Mouse (Mus musculus): ENCODE measurements at regions not wholly inside any gene's neighbourhood (a gene's known extent, or its start where the extent isn't known, plus 50 kb on each side); places are given as distances from the start of the nearest gene placed in this dataset.
A peak's percentile ranks its signal among the peaks of the same experiment; 100 is the strongest.
"Not testable (repeated sequence)": the region's sequence is repeated elsewhere in the genome, so short reads cannot be mapped to it uniquely, and the experiment has no call there.

GRCm38 (mm10) chr8:71081291-71081690 lies 175.6 kb downstream of the Map1s start:
- ATAC-seq (replicated peaks; ENCODE audit: low FRiP score, low TSS enrichment, poor library complexity, severe bottlenecking) = not testable (repeated sequence)

DNA sequence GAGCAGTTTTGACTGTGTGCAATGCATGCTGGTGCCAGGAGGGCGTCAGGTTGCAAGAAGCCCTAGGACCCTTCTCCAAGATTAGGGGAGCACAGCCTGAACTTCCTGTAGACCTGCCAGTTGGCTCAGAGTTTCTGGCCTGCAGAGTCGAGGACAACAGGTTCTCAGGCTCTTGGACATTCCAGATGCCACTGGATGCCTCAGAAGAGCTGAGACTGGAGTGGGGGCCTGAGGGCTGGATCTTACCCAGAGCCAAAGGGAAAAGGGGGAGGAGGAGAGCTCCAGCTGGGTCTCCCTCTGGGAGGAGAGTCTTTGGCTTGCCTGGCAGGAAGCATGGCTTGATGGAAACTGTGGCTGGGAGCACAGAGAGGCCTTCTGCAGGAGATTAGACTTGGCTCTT lies 145.4 kb upstream of the Myo9b start:
- ATAC-seq (replicated peaks; ENCODE audit: low FRiP score, low TSS enrichment, poor library complexity, severe bottlenecking) = not testable (repeated sequence)

DNA sequence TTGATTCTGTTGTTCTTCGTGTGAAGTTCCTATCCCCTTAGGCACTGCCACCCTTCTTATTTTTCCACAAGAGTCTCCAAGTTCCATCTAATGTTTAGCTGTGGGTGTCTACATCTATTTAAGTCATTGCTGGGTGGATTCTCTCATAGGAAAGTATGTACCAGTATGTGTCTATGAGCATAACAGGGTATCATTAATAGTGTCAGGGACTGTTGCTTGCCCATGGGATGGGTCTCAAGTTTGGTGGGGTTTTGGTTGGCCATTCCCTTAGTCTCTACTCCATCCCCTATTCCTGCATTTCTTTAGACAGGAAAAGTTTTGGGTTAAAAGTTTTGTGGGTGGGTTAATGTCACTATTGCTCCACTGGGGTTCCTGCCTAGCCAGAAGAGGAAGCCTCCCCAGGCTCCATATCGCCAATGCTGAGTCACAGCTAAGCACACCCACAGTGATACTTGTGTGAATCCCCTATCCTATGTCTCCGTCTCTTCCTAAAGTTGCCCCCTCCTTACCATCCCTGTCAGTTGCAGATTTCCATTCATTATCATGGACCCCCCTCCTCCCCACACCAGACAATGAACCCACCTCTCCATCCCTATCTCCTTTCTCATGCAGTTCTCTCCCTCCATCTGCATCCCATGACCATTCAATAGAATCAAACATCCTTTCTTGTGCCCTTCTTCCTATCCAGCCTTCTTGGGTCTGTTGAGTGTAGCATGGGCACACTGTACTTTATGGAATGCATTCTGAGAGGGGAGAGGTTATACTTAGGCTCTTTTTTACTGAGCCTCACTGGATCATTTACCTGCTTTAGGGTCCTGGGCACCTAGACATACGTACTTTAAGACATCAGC lies 141.9 kb upstream of the Myo9b start:
- ATAC-seq (replicated peaks; ENCODE audit: low FRiP score, low TSS enrichment, poor library complexity, severe bottlenecking) = peak; percentile 50

DNA sequence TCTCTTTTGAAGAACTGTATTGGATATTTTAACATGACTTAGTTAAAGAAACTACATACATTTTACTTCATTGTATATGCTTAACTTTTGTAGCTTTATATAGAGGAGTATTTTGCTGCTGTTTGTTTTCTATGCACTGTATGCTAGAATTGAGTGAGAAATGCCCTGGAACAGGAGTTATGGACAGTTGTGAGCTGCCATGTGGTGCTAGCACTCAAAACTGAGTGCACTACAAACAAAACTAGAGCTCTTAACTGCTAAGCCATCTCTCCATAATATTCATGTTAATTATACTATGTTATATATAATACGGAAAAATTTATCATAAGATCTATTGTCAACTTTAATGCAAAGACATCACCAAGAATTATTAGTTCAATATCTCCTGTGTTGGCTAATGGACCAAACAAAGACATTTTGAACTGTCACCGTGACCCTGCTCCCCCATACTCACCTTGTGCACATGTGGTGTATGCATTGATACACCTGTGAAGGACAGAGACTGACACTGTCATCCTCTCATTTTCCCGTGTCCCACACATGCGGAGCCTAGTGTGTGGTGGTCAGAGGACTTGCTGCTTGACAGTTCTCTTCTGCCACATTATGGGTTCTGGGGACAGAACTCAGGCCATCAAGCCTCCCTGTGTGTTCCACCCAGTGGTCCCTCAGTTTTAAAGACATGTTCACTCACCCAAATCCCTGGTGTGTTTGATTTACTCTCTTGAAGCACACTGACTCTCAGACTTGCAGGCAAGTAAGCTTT lies 141.0 kb upstream of the Myo9b start:
- ATAC-seq (replicated peaks; ENCODE audit: low FRiP score, low TSS enrichment, poor library complexity, severe bottlenecking) = peak; percentile 44; the same call in 1 of the 2 replicates

- not testable (repeated sequence) for ATAC-seq (replicated peaks; ENCODE audit: low FRiP score, low TSS enrichment, poor library complexity, severe bottlenecking)
Observed at GRCm38 (mm10) chr8:71132898-71133297, 139.6 kb upstream of the Myo9b start.

GRCm38 (mm10) chr8:71137131-71137530 lies 135.4 kb upstream of the Myo9b start:
- ATAC-seq (replicated peaks; ENCODE audit: low FRiP score, low TSS enrichment, poor library complexity, severe bottlenecking) = not testable (repeated sequence)

- ATAC-seq (replicated peaks; ENCODE audit: low FRiP score, low TSS enrichment, poor library complexity, severe bottlenecking) = not testable (repeated sequence)
Observed at GRCm38 (mm10) chr8:71142373-71142973, 130.0 kb upstream of the Myo9b start.

GRCm38 (mm10) chr8:71171478-71172210 lies 100.9 kb upstream of the Myo9b start:
- ATAC-seq (replicated peaks; ENCODE audit: low FRiP score, low TSS enrichment, poor library complexity, severe bottlenecking) = not testable (repeated sequence)

- ATAC-seq (replicated peaks; ENCODE audit: low FRiP score, low TSS enrichment, poor library complexity, severe bottlenecking) = 0 out of 2 replicates have a peak, but pooled peaks have one; percentile 3
Observed at GRCm38 (mm10) chr8:71192939-71193338, 79.6 kb upstream of the Myo9b start.

- 0 out of 2 replicates have a peak, but pooled peaks have one; percentile 35 for ATAC-seq (replicated peaks; ENCODE audit: low FRiP score, low TSS enrichment, poor library complexity, severe bottlenecking)
Observed at GRCm38 (mm10) chr8:71195006-71195722, 77.3 kb upstream of the Myo9b start.

All from megakaryocyte-erythroid progenitor cell, adult 5-6 weeks (primary cell).